ENCODE assay signal across 12 mouse cellular contexts in the genomic region with DNA sequence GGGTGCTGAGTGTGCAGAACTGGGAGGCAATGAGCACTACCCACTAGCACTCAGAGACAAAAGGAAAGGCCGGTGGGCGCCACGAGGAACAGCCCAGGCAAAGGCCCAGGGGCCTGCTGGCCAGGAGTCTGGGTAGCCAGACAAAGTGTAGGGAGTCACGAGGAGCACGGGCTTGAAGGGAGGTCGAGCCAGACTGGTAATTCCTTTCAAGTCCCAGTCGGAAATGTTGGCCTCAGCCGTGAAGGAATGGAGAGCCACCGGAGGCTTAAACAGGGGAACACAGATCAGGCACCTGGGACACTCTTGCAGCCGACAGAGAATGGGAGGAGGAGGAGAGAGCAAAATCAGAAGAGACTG. TPM values are rescaled to one million over a fixed set of nuclear protein-coding genes. Genes with fewer than 3 reads are reported as not detected.
DNase-seq lines count a peak whose midpoint lies in the region; ATAC-seq and TF ChIP-seq lines count a peak whose summit lies in the region.
"Had no signal": no experiment of that assay in that cellular context is flagged by ENCODE, and none has a peak within 500 bp of the region (broad histone marks: within the 10 kb centered on the region; RNA-seq: fewer than 3 reads in every experiment).

No protein-coding gene starts in this region.

- ATAC-seq in heart, embryonic 11.5 days (replicated peaks; ENCODE audit: insufficient number of reproducible peaks, low FRiP score, low TSS enrichment): no peak
- no peak for ATAC-seq in intestine, embryonic 16.5 days
- ATAC-seq in stomach, postnatal 0 days (ENCODE audit: low FRiP score, low TSS enrichment): no peak

- peak overlapping the region; percentile 78 for H3K27ac ChIP-seq in heart, embryonic 11.5 days (ENCODE audit: low read depth, low read length)
- peak overlapping the region; percentile 97 for H3K27ac ChIP-seq in intestine, embryonic 16.5 days (ENCODE audit: low read length)
- H3K27ac ChIP-seq in stomach, postnatal 0 days (replicated peaks): peak overlapping the region; percentile 92

- H3K4me3 ChIP-seq in heart, embryonic 11.5 days (ENCODE audit: low read depth, low read length): 0 out of 2 replicates have a peak overlapping the region, but pooled peaks have one; percentile 4
- no peak overlapping the region for H3K4me3 ChIP-seq in intestine, embryonic 16.5 days (ENCODE audit: low read length)
- no peak overlapping the region for H3K4me3 ChIP-seq in stomach, postnatal 0 days (ENCODE audit: low read depth, low read length)
- H3K4me3 ChIP-seq: erythroblast, embryonic 14.5 days had no signal

- peaks cover 10% of the 10 kb centered on the region for H3K36me3 ChIP-seq in heart, embryonic 11.5 days (ENCODE audit: control insufficient read depth, insufficient read depth, low read length)
- 0 out of 2 replicates have a peak, but pooled peaks cover 3% of the 10 kb centered on the region for H3K36me3 ChIP-seq in intestine, embryonic 16.5 days (ENCODE audit: control insufficient read depth, insufficient read depth, low read length)
- peaks cover 3% of the 10 kb centered on the region; the same call in 1 of the 2 replicates for H3K36me3 ChIP-seq in stomach, postnatal 0 days (ENCODE audit: control insufficient read depth, insufficient read depth, low read length)

- peak overlapping the region; percentile 49 for H3K4me2 ChIP-seq in heart, embryonic 11.5 days
- H3K4me2 ChIP-seq in intestine, embryonic 16.5 days (ENCODE audit: low read depth, low read length): peak overlapping the region; percentile 14; the same call in 1 of the 2 replicates
- H3K4me2 ChIP-seq in stomach, postnatal 0 days (replicated peaks; ENCODE audit: low read depth): no peak overlapping the region; the same call in 1 of the 2 replicates

- intact Hi-C loops in heart, postnatal 36 days (cut with DNase I): no loop called here

- WGBS in heart, embryonic 11.5 days (ENCODE audit: insufficient replicate concordance): 26% methylated on average over 10 of the region's 10 CpGs
- WGBS in intestine, embryonic 16.5 days: 31% methylated on average over 10 of the region's 10 CpGs
- 27% methylated on average over 10 of the region's 10 CpGs for WGBS in stomach, postnatal 0 days

- H3K27me3 ChIP-seq in heart, embryonic 11.5 days (ENCODE audit: control insufficient read depth, insufficient read depth, low read length): no peaks in the 10 kb centered on the region
- H3K27me3 ChIP-seq in intestine, embryonic 16.5 days (replicated peaks; ENCODE audit: control insufficient read depth, insufficient read depth, low read length): no peaks in the 10 kb centered on the region
- H3K27me3 ChIP-seq in stomach, postnatal 0 days (ENCODE audit: control insufficient read depth, insufficient read depth, low read length): no peaks in the 10 kb centered on the region

- no peak for TF ChIP-seq EP300 in stomach, postnatal 0 days (optimal IDR thresholded peaks at IDR 0.05)

- no peak for TF ChIP-seq CTCF in stomach, postnatal 0 days (IDR thresholded peaks at IDR 0.05; ENCODE audit: low read depth)

- peak overlapping the region; percentile 62 for H3K9ac ChIP-seq in heart, embryonic 11.5 days (ENCODE audit: low read depth, low read length)
- peak overlapping the region; percentile 64 for H3K9ac ChIP-seq in intestine, embryonic 16.5 days (ENCODE audit: low read depth, low read length)
- H3K9ac ChIP-seq in stomach, postnatal 0 days (ENCODE audit: low read length): no peak overlapping the region

- no peak for DNase-seq in heart, postnatal 36 days
- peak; percentile 26 for DNase-seq in right cerebral cortex, postnatal 25 days
- DNase-seq in right cerebral cortex, adult 18-20 months: no peak
- DNase-seq in stomach, postnatal 0 days (ENCODE audit: low spot score): no peak
- DNase-seq in frontal cortex, postnatal 25 days (ENCODE audit: low spot score in 2 of 2): no peak
- DNase-seq in cerebellum, adult 8-10 months: no peak
- DNase-seq: adrenal gland, adult 2 months; kidney, postnatal 14 days had no signal

- no peaks in the 10 kb centered on the region for H3K9me3 ChIP-seq in heart, embryonic 11.5 days (replicated peaks; ENCODE audit: control insufficient read depth, low read length)
- no peaks in the 10 kb centered on the region for H3K9me3 ChIP-seq in intestine, embryonic 16.5 days (ENCODE audit: control insufficient read depth, low read length)
- no peaks in the 10 kb centered on the region for H3K9me3 ChIP-seq in stomach, postnatal 0 days (ENCODE audit: control insufficient read depth, low read length)

- H3K4me1 ChIP-seq in heart, embryonic 11.5 days (ENCODE audit: control insufficient read depth, insufficient read depth, low read length): peaks cover 20% of the 10 kb centered on the region
- peaks cover 25% of the 10 kb centered on the region for H3K4me1 ChIP-seq in intestine, embryonic 16.5 days (ENCODE audit: control insufficient read depth, insufficient read depth, low read length)
- peaks cover 4% of the 10 kb centered on the region; the same call in 1 of the 2 replicates for H3K4me1 ChIP-seq in stomach, postnatal 0 days (replicated peaks; ENCODE audit: control insufficient read depth, insufficient read depth)

RNA-seq across cellular contexts. Expression of a gene that starts 1.0 kb away (rescaled TPM):
- polyA plus RNA-seq in heart, embryonic 11.5 days (2014; fragmentation: Nextera tagmentation; extraction: Ambion mirVana): 57.6 and 58.4 TPM in 2 replicates
- 10 to 100 TPM; 32.3 to 38.4 TPM for total RNA-seq in heart, postnatal 36 days (2021)
- 229 and 237 TPM in 2 replicates for polyA plus RNA-seq in intestine, embryonic 16.5 days (2015; fragmentation: Nextera tagmentation; extraction: Ambion mirVana)
- 174 and 184 TPM in 2 replicates for polyA plus RNA-seq in stomach, postnatal 0 days (2015; fragmentation: Nextera tagmentation; extraction: Ambion mirVana)
- total RNA-seq: monocyte, adult 5-6 weeks had no signal
- polyA plus RNA-seq: erythroblast, embryonic 14.5 days had no signal

RNA-seq across cellular contexts. Expression of a gene that starts 10.0 kb away (rescaled TPM):
- 22.3 and 25.8 TPM in 2 replicates for polyA plus RNA-seq in heart, embryonic 11.5 days (2014; fragmentation: Nextera tagmentation; extraction: Ambion mirVana)
- total RNA-seq in heart, postnatal 36 days (2021): 1 to 10 TPM; 5.7 to 6.4 TPM
- 34.2 and 34.9 TPM in 2 replicates for polyA plus RNA-seq in intestine, embryonic 16.5 days (2015; fragmentation: Nextera tagmentation; extraction: Ambion mirVana)
- 14.5 and 15.4 TPM in 2 replicates for polyA plus RNA-seq in stomach, postnatal 0 days (2015; fragmentation: Nextera tagmentation; extraction: Ambion mirVana)

RNA-seq across cellular contexts. Expression of a gene that starts 20.7 kb away (rescaled TPM):
- 13.3 and 14.5 TPM in 2 replicates for polyA plus RNA-seq in heart, embryonic 11.5 days (2014; fragmentation: Nextera tagmentation; extraction: Ambion mirVana)
- total RNA-seq in heart, postnatal 36 days (2021): 1 to 10 TPM; 6.2 to 7.4 TPM
- polyA plus RNA-seq in intestine, embryonic 16.5 days (2015; fragmentation: Nextera tagmentation; extraction: Ambion mirVana): 18.9 and 19.2 TPM in 2 replicates
- polyA plus RNA-seq in stomach, postnatal 0 days (2015; fragmentation: Nextera tagmentation; extraction: Ambion mirVana): 11.3 and 11.9 TPM in 2 replicates
- total RNA-seq: monocyte, adult 5-6 weeks had no signal

RNA-seq across cellular contexts. Expression of a gene that starts 30.3 kb away (rescaled TPM):
- 0.09 TPM in 1 of 2 replicates, not detected in the other for polyA plus RNA-seq in heart, embryonic 11.5 days (2014; fragmentation: Nextera tagmentation; extraction: Ambion mirVana)
- not detected for total RNA-seq in heart, postnatal 36 days (2021)
- 0.88 and 1.1 TPM in 2 replicates for polyA plus RNA-seq in intestine, embryonic 16.5 days (2015; fragmentation: Nextera tagmentation; extraction: Ambion mirVana)
- polyA plus RNA-seq in stomach, postnatal 0 days (2015; fragmentation: Nextera tagmentation; extraction: Ambion mirVana): 0.84 and 1.3 TPM in 2 replicates
- total RNA-seq: monocyte, adult 5-6 weeks had no signal
- polyA plus RNA-seq: erythroblast, embryonic 14.5 days had no signal
